In genomic region chr19:53538024-53538423, GRCm38 (mm10) we compare ENCODE assay signal across 11 mouse cellular contexts. TPM values are rescaled to one million over a fixed set of nuclear protein-coding genes. Genes with fewer than 3 reads are reported as not detected.
DNase-seq lines count a peak whose midpoint lies in the region.
"Had no signal": no experiment of that assay in that cellular context is flagged by ENCODE, and none has a peak within 500 bp of the region (broad histone marks: within the 10 kb centered on the region; RNA-seq: fewer than 3 reads in every experiment).

No protein-coding gene starts in this region.

- peak; percentile 41 for DNase-seq in cerebellum, adult 9-11 months
- no peak for DNase-seq in cerebellum, adult 9-10 months
- peak; percentile 28 for DNase-seq in layer of hippocampus, adult 11-12 months (ENCODE audit: low spot score)
- no peak for DNase-seq in layer of hippocampus, postnatal 10 days (ENCODE audit: low spot score in 2 of 2)
- DNase-seq in right cerebral cortex, postnatal 36 days (ENCODE audit: low spot score in 2 of 2), result peak; percentile 31 to 50
- DNase-seq in right cerebral cortex, postnatal 4 days, result no peak
- DNase-seq in embryo, embryonic 10.5 days (ENCODE audit: low spot score), result no peak
- DNase-seq: adrenal gland, postnatal 10 days; gastrocnemius, postnatal 14 days; heart, adult 2 months; heart, postnatal 36 days had no signal

RNA-seq across cellular contexts. Expression of gene Dusp5, which starts 9.1 kb away (rescaled TPM):
- 10 to 100 TPM in 1 of 2 experiments, 1 to 10 TPM in 1; 9.3 to 10.1 TPM for total RNA-seq in layer of hippocampus, postnatal 10 days (2021)

RNA-seq across cellular contexts. Expression of gene Nutf2-ps1, which starts 50.8 kb away (rescaled TPM):
- 10 to 100 TPM; 53.4 to 65.1 TPM for total RNA-seq in layer of hippocampus, postnatal 10 days (2021)

Comparison
In these comparisons a context has a peak if more than half of its experiments do, and no peak if none do; other contexts are left out.
1. DNase-seq: peak in cerebellum, adult 9-11 months (single experiment), layer of hippocampus, adult 11-12 months (single experiment) and right cerebral cortex, postnatal 36 days (2 of 2); none in cerebellum, adult 9-10 months (single experiment), layer of hippocampus, postnatal 10 days (0 of 2), right cerebral cortex, postnatal 4 days (single experiment) and embryo, embryonic 10.5 days (single experiment).